Mouse (Mus musculus) hematopoietic multipotent progenitor cell, adult 10-12 weeks (in vitro differentiated cells): Measurements from ENCODE around the gene Atp5g2. TPM values are rescaled to one million over a fixed set of nuclear protein-coding genes. Genes with fewer than 3 reads are reported as not detected.

Experiments used
- polyA plus RNA-seq: library from polyadenylated mRNA; stranded (reverse); fragments of >175 nt; gene quantifications from 2 replicates; pipeline ENCODE4 v1.2.3, GENCODE M21; 2012; ENCODE audit warnings: low replicate concordance

The Atp5g2 gene
- polyA plus RNA-seq: 17.5 and 184 TPM in 2 replicates

DNA sequence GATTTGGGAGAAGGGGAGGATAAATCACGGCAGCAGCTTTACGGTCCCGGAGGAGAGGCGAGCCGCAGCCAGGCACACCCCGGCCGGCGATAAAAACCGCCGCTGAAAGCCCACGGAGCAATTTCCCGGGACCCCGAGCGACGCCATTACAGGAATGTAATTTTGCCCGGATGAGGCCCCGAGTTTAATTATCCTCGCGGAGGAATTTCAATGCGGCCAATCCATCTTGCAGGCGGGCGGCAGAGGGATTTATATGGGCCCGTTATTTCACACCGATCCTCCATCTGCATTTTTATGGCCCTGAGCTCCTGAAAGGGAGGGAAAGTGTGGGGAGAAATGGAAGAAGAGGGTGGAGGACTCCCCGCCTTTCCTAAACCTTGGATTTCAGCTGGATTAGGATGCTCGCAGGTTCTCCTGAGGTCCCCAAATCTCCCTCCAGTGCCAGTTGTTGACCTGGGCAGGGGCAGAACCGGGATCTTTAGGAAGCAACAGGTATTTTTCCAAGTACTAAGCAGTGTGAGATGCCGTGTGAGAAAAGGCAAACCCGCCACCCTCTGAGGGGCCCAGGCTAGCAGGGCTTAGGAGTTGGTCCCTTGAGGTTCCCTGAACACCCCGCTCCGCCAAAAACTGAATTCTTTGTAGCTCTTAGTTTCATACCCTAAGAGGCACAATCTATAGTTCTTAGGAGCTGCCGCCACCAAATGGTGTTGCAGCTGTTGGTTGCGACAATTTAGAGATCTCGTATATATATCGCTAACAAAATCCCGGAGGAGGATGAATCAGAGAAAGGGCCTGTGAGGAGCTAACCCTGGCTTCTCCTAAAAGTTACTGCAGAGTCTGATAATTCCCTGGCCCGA is at the start of gene Atp5g2:
Atp5g2 (minus strand) TSS at position 138 of the 857 bp plus-strand sequence.

DNA sequence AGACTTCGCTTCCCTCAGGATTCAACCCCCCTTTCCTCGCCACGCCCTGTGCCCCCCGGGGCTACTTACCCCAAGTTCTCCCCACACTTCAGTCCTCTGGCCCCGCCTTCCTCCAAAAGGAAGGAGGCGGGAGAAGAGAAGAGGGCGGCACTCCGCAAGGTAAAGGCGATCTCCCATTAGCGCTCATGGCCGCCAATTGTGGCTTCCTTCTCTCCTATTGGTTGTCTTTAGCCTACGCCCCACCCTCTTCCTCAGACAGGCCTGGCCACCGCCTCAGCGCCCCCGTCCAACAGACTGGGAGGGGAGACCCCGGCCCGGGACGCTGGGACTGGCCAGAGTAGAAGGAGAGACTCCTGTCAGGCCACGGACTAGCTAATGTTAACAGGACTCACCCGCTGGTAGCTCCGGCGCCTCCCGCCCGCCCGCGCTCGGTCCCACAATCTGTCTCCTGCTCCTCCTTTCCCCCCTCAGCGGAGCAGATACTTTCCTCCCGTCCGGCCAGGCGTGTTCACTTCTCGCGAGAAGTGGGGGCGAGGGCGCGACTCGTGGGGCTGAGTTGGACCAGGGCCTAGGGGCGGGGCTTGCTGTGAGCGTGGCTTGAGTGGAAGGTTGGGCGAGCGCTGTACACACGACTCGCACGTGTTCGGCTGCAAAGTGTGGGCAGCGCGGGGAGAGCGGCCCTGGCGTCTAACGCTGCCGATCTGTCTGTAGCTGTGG is 47.0 kb downstream of the Atp5g2 start, which contains the start of the genes Gm28047 and Atf7:
Gm28047 (minus strand) TSS at position 98 of the 717 bp plus-strand sequence.
Atf7 (minus strand) TSS at position 495 of the 717 bp plus-strand sequence.

Other genes starting within 250 kb of the Atp5g2 start
- gene Amhr2, start 227.0 kb downstream of the Atp5g2 start, polyA plus RNA-seq: 0.81 and 1.1 TPM in 2 replicates
- gene Prr13, start 213.3 kb downstream of the Atp5g2 start, polyA plus RNA-seq: 110 and 542 TPM in 2 replicates
- gene Pcbp2, start 201.8 kb downstream of the Atp5g2 start, polyA plus RNA-seq: 125 and 498 TPM in 2 replicates
- not detected in 2 replicates for gene Gm10337, start 168.6 kb downstream of the Atp5g2 start, polyA plus RNA-seq
- gene Map3k12, start 155.3 kb downstream of the Atp5g2 start, polyA plus RNA-seq: 1.7 and 3.3 TPM in 2 replicates
- gene Tarbp2, start 154.2 kb downstream of the Atp5g2 start, polyA plus RNA-seq: 54.5 and 62.8 TPM in 2 replicates
- gene Npff, start 147.4 kb downstream of the Atp5g2 start, polyA plus RNA-seq: 3.1 and 5.3 TPM in 2 replicates
- not detected in 2 replicates for gene Gm28047, start 47.3 kb downstream of the Atp5g2 start, polyA plus RNA-seq
- gene Atf7, start 46.9 kb downstream of the Atp5g2 start, polyA plus RNA-seq: 30.7 and 31.3 TPM in 2 replicates
- 53.8 and 56.9 TPM in 2 replicates for gene Calcoco1, start 49.8 kb upstream of the Atp5g2 start, polyA plus RNA-seq
- not detected in 2 replicates for gene Hoxc13, start 248.8 kb upstream of the Atp5g2 start, polyA plus RNA-seq